Mouse (Mus musculus) myocyte (in vitro differentiated cells): ENCODE data around the gene Cacna1e. TPM values are rescaled to one million over a fixed set of nuclear protein-coding genes. Genes with fewer than 3 reads are reported as not detected.

ENCODE experiments used
- H3K27me3 ChIP-seq: one replicate; pipeline ENCODE4 v1.6.1; 2011; ENCODE audit not compliant: control insufficient read depth, insufficient read depth, insufficient read length
- H3K36me3 ChIP-seq: one replicate; pipeline ENCODE4 v1.6.1; 2011; ENCODE audit not compliant: control insufficient read depth, insufficient read depth
- H3K4me2 ChIP-seq: one replicate; pipeline ENCODE4 v1.6.1; 2011; ENCODE audit warnings: low read depth, control low read depth
- H3K4me3 ChIP-seq: one replicate; pipeline ENCODE4 v1.5.1; 2011; ENCODE audit warnings: mild to moderate bottlenecking, control low read depth, moderate library complexity
- H3K79me2 ChIP-seq: one replicate; pipeline ENCODE4 v1.6.1; 2011; ENCODE audit not compliant: control insufficient read depth, insufficient read depth
- H3ac ChIP-seq: one replicate; pipeline ENCODE4 v1.6.1; 2011; ENCODE audit not compliant: control insufficient read depth, insufficient read length
- CEBPB ChIP-seq: IDR thresholded peaks from 2 replicates; pipeline ENCODE4 v1.6.1; 2011; ENCODE audit warnings: mild to moderate bottlenecking, moderate library complexity; ENCODE audit not compliant: poor library complexity, insufficient read depth, severe bottlenecking
- E2F4 ChIP-seq: IDR thresholded peaks from one replicate; pipeline ENCODE4 v1.6.1; 2011; ENCODE audit warnings: mild to moderate bottlenecking, control low read depth, moderate library complexity; ENCODE audit not compliant: insufficient read depth
- MAX ChIP-seq: IDR thresholded peaks from one replicate; pipeline ENCODE4 v1.6.1; 2011; ENCODE audit warnings: low read depth, mild to moderate bottlenecking, control low read depth
- MYOD1 ChIP-seq, 3 experiments: IDR thresholded peaks; one replicate each; pipeline ENCODE4 v1.6.1; 2011; ENCODE audit warnings: control low read depth in 2 of 3, low read depth in 2 of 3, mild to moderate bottlenecking in 2 of 3, moderate library complexity in 1 of 3; ENCODE audit not compliant: insufficient read length in 2 of 3, control insufficient read depth in 1 of 3
- MYOG ChIP-seq, 3 experiments: IDR thresholded peaks; one replicate each; pipeline ENCODE4 v1.6.1; 2011; ENCODE audit warnings: control low read depth in 2 of 3, low read depth in 2 of 3, mild to moderate bottlenecking in 2 of 3; ENCODE audit not compliant: insufficient read length in 2 of 3, control insufficient read depth in 1 of 3, insufficient read depth in 1 of 3
- POLR2A ChIP-seq: IDR thresholded peaks from one replicate; pipeline ENCODE4 v1.6.1; 2011; ENCODE audit warnings: low read depth, mild to moderate bottlenecking, control low read depth, moderate library complexity; ENCODE audit not compliant: insufficient read length
- POLR2AphosphoS2 ChIP-seq: IDR thresholded peaks from one replicate; pipeline ENCODE4 v1.6.1; 2011; ENCODE audit warnings: low read depth, control low read depth; ENCODE audit not compliant: insufficient read length
- REST ChIP-seq: IDR thresholded peaks from one replicate; pipeline ENCODE4 v1.6.1; 2011; ENCODE audit warnings: mild to moderate bottlenecking, control low read depth, moderate library complexity; ENCODE audit not compliant: insufficient read depth, insufficient read length
- SRF ChIP-seq: IDR thresholded peaks from one replicate; pipeline ENCODE4 v1.6.1; 2011; ENCODE audit warnings: low read depth; ENCODE audit not compliant: control insufficient read depth, insufficient read length
- TCF12 ChIP-seq: IDR thresholded peaks from one replicate; pipeline ENCODE4 v1.6.1; 2011; ENCODE audit warnings: mild to moderate bottlenecking, control low read depth; ENCODE audit not compliant: poor library complexity, insufficient read depth, severe bottlenecking
- TCF3 ChIP-seq: IDR thresholded peaks from one replicate; pipeline ENCODE4 v1.6.1; 2011; ENCODE audit warnings: low read depth, control low read depth; ENCODE audit not compliant: insufficient read length
- USF1 ChIP-seq: IDR thresholded peaks from one replicate; pipeline ENCODE4 v1.6.1; 2011; ENCODE audit warnings: low read depth, mild to moderate bottlenecking, control low read depth, moderate library complexity
- polyA plus RNA-seq: library from polyadenylated mRNA; unstranded; fragments of >200 nt; fragmentation: generic; extraction: Trizol; gene quantifications from one replicate; pipeline ENCODE4 v1.2.1, GENCODE M21; 2012; ENCODE audit warnings: missing spikeins

Cacna1e gene
- polyA plus RNA-seq, 1 experiment = not detected

- no peaks in the 10 kb centered on the region for H3K79me2 ChIP-seq
- no peak overlapping the region for H3K4me3 ChIP-seq
- no peaks in the 10 kb centered on the region for H3K27me3 ChIP-seq
- H3ac ChIP-seq = no peak overlapping the region
- TF ChIP-seq CEBPB (no peak), MYOD1 (IDR thresholded peaks at IDR 0.05; ENCODE audit: control insufficient read depth in 1 of 3, insufficient read length in 2 of 3, low read depth in 2 of 3) (no peak), E2F4 (no peak)
- no peak overlapping the region for H3K4me2 ChIP-seq
- no peaks in the 10 kb centered on the region for H3K36me3 ChIP-seq
Measured at GRCm38 (mm10) chr1:154632886-154633285, 251.4 kb downstream of the Cacna1e start.

GRCm38 (mm10) chr1:154622666-154623653, 261.3 kb downstream of the Cacna1e start:
- no peak for TF ChIP-seq E2F4
- TF ChIP-seq USF1 = no peak
- TF ChIP-seq MAX = no peak
- no peak for TF ChIP-seq CEBPB
- TF ChIP-seq POLR2A = no peak
- no peak for TF ChIP-seq REST
- TF ChIP-seq SRF = no peak
- TF ChIP-seq POLR2AphosphoS2 = no peak
- no peak overlapping the region for H3ac ChIP-seq
- no peak overlapping the region for H3K4me3 ChIP-seq
- no peaks in the 10 kb centered on the region for H3K27me3 ChIP-seq
- H3K36me3 ChIP-seq = no peaks in the 10 kb centered on the region
- H3K79me2 ChIP-seq = no peaks in the 10 kb centered on the region
- H3K4me2 ChIP-seq = no peak overlapping the region

GRCm38 (mm10) chr1:154617743-154618455, 266.4 kb downstream of the Cacna1e start:
- no peaks in the 10 kb centered on the region for H3K79me2 ChIP-seq
- no peaks in the 10 kb centered on the region for H3K27me3 ChIP-seq
- H3K4me3 ChIP-seq = no peak overlapping the region
- H3K4me2 ChIP-seq = no peak overlapping the region
- H3K36me3 ChIP-seq = no peaks in the 10 kb centered on the region
- TF ChIP-seq CEBPB (no peak), MAX (no peak), TCF3 (no peak), USF1 (no peak), TCF12 (no peak), SRF (no peak)
- no peak overlapping the region for H3ac ChIP-seq

GRCm38 (mm10) chr1:154615759-154616158, 268.5 kb downstream of the Cacna1e start:
- Histone ChIP-seq H3ac (no peak overlapping the region), H3K27me3 (no peaks in the 10 kb centered on the region), H3K36me3 (no peaks in the 10 kb centered on the region), H3K79me2 (no peaks in the 10 kb centered on the region), H3K4me2 (no peak overlapping the region), H3K4me3 (no peak overlapping the region)
- no peak for TF ChIP-seq MYOD1 (IDR thresholded peaks at IDR 0.05; ENCODE audit: control insufficient read depth in 1 of 3, insufficient read length in 2 of 3, low read depth in 2 of 3)
- TF ChIP-seq POLR2A = no peak
- TF ChIP-seq MAX = no peak
- no peak for TF ChIP-seq REST

- Histone ChIP-seq H3ac (no peak overlapping the region), H3K27me3 (no peaks in the 10 kb centered on the region), H3K36me3 (no peaks in the 10 kb centered on the region), H3K4me3 (no peak overlapping the region), H3K79me2 (no peaks in the 10 kb centered on the region), H3K4me2 (no peak overlapping the region)
- TF ChIP-seq TCF3 (no peak), MAX (no peak), MYOG (IDR thresholded peaks at IDR 0.05; ENCODE audit: control insufficient read depth in 1 of 3, insufficient read depth in 1 of 3, insufficient read length in 2 of 3, low read depth in 2 of 3) (no peak), REST (no peak)
Measured at GRCm38 (mm10) chr1:154608516-154608915, 275.8 kb downstream of the Cacna1e start.
